Mouse (Mus musculus): ENCODE measurements around the gene Stmn1.

Stmn1 gene

DNA sequence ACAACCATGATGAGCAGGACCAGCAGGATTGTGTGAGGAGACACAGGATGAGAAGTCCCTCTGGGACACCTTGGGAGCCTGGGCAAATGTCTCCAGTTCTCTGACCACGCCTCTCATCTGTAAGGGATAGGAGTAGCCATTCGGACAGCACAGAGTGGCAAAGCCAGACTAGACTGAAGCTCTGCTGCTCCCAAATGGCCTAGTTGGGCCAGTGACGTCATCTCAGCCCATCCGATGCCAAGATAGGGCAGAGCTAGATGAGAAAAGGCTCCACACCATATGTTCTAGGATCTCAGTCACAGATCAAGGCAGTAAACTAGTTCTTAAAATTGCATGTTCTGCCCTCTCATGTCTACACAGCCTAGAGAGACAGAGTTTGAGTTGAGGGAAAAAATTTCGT, 9.3 kb upstream of the Stmn1 start:
- DNase-seq (ENCODE audit: low spot score) = no peak

DNA sequence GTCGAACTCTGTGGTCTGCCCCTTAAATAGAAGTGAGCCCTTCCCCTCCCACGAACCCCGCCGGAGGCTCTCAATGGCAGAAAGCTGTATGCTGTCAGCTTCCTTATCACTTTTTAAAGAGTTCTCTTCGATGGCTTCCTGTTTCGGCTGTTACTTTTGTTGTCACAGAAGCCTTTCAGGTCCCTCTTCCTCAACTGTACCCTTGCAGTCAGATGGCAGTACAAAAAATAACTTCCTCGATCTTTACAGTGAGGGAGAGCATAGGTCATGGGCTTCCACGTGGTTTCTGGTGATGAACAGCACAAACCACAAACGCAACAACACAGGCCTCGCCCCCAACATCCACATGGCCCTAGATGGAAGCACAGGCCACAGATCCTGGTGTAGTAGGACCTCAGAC, 7.8 kb upstream of the Stmn1 start:
- no peak for DNase-seq (ENCODE audit: low spot score)

DNA sequence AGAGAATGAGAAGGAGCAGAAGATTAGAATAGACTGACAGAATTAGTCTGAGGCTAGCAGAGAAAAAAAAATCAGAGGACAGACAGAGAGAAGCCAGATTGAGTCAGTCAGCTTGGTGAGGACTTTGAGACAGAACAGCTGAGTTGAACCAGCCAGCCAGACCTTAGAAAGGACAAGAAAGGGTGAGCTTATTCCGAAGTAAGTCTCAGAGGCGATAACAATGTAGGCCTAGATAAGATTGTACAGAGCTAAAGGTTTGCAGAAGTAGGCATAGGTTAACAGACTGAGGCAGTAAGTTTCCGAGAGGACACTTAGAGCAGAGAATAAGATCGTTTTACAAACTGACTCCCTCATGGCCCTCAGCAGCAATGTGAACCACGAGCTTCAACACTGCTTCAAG, 6.9 kb upstream of the Stmn1 start:
- DNase-seq (ENCODE audit: low spot score) = no peak

- peak; percentile 57 for DNase-seq (ENCODE audit: low spot score)
Observed at GRCm38 (mm10) chr4:134465789-134466188, 2.3 kb upstream of the Stmn1 start.

GRCm38 (mm10) chr4:134466381-134467262, 1.5 kb upstream of the Stmn1 start:
- no peak for DNase-seq (ENCODE audit: low spot score)

DNA sequence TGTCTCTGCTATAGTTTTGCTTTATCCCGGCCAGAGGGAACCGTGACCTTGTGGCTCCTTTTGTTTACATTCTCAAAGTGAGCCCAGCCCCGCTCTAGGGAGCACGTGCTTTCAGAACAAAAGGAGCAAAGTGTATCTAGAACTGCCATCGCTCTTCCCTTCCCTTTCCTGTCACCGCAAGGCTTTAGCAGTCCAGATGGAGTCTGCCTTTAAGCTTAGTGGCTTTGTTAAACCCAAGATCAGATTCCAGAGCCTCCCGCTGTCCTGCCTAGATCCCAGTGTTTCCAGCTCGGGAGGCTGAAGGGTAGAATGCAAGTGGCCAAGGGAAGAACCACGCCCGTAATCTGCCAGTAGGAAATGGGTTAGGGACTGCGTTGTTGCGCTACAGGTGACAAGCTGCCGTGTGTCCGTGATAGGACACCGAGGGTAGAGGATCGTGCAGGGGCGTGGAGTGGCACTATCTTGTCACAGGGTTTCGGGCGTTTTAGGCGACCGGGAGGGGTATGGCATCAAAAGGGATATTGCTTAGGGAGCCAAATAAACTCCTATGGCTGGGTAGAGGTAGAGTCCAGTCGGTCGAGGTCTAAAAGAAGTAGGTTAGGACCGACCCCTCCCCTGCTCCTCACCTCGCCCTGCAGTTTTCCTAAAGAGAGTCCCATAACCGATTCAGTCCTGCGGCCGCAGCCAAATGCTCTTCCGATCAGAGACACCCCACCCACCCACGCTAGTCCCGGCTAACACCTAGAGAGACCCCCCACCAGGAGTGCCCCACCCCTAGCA, 495 bp upstream of the Stmn1 start:
- DNase-seq (ENCODE audit: low spot score) = peak; percentile 63

GRCm38 (mm10) chr4:134468578-134469266, 602 bp downstream of the Stmn1 start:
- peak; percentile 97 for DNase-seq (ENCODE audit: low spot score)

DNA sequence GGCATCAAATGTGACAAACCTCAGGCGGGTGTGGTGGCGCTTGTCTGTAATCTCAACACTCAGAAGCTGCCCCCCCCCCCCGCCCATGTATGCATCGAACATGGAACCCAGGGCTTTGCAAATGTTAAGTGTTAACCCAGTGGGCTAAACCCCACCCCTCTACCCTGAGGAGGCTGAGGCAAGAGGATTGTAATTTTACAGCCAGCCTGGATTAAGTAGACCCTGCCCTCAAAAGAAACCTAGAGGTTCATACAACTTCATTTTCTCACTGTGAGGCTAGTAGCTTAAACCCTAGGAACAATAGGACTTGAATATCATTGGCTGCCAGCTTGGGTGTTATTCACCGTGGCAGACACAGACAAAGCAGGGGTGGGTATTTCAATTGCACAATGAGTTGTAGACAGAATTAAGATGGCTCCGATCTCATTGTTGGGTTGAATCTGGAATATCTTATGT, 1.2 kb downstream of the Stmn1 start:
- DNase-seq (ENCODE audit: low spot score) = peak; percentile 58

DNA sequence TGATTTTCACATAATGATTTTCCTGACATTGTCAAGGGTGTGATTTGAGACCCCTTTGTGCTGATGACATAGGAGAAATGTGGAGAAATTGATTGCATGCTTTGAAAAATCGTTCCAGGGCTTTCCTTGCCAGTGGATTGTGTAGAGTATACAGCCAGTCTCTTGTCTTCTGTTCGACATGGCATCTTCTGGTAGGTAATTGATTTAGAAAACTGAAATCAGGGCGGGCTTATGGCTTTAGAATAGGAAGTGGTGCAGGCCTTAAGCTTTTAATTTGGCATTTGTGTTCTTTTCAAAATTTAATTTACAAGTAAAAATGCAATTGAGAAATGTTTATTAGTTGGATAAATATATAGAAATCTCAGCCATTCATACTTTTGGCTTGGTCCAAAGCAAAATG, 1.9 kb downstream of the Stmn1 start:
- DNase-seq (ENCODE audit: low spot score) = no peak

DNA sequence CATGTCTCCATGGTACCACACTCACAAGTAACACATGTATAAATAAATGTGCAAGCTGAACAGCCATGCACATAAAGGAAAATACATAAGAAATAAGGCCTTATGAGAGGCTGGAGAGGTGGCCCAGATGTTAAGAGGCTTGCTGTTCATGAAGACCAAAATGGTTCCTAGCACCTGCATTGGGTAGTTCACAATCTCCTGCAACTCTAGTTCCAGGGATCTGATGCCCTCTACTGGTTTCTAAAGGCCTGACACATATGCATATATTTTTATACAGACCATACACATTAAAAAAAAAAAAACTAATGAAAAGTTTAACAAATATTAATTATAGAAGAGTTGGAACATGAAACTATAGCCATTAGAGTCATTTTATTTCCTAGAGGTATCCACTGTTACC, 3.3 kb downstream of the Stmn1 start:
- DNase-seq (ENCODE audit: low spot score) = peak; percentile 53

- DNase-seq (ENCODE audit: low spot score) = no peak
Observed at GRCm38 (mm10) chr4:134473764-134474163, 5.6 kb downstream of the Stmn1 start.

GRCm38 (mm10) chr4:134474240-134474639, 6.1 kb downstream of the Stmn1 start:
- no peak for DNase-seq (ENCODE audit: low spot score)

- no peak for DNase-seq (ENCODE audit: low spot score)
Observed at GRCm38 (mm10) chr4:134476899-134477298, 8.8 kb downstream of the Stmn1 start.

- peak; percentile 91 for DNase-seq (ENCODE audit: low spot score)
Observed at GRCm38 (mm10) chr4:134478031-134478430, 9.9 kb downstream of the Stmn1 start.

GRCm38 (mm10) chr4:134479839-134480238, 11.7 kb downstream of the Stmn1 start:
- DNase-seq (ENCODE audit: low spot score) = no peak

- peak; percentile 86 for DNase-seq (ENCODE audit: low spot score)
Observed at GRCm38 (mm10) chr4:134480864-134481263, 12.7 kb downstream of the Stmn1 start.

- no peak for DNase-seq (ENCODE audit: low spot score)
Observed at GRCm38 (mm10) chr4:134481270-134481669, 13.2 kb downstream of the Stmn1 start.

DNA sequence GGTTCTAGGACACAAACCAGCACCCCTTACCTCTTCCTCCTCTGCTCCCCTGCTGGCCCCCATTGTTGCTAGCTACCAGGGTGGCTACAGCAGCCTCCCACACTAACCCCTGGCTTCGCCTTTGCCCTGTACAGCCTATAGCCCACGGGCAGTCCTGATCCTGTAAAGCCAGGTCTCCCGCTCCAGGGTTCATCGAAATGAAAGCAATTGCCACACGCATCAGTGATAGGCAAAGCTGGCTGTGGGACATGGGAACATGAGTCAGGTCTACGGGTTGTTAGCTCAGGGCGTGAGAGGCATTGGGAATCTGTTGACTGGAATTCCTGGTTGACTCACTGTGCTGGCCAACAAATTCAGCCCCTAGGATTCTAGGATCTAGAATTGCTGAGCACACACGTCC, 14.3 kb downstream of the Stmn1 start:
- DNase-seq (ENCODE audit: low spot score) = no peak

GRCm38 (mm10) chr4:134483078-134483688, 15.1 kb downstream of the Stmn1 start:
- DNase-seq (ENCODE audit: low spot score) = no peak

GRCm38 (mm10) chr4:134483696-134484095, 15.6 kb downstream of the Stmn1 start:
- DNase-seq (ENCODE audit: low spot score) = no peak

- DNase-seq (ENCODE audit: low spot score) = no peak
Observed at GRCm38 (mm10) chr4:134484231-134484630, 16.1 kb downstream of the Stmn1 start.
